ENCODE assay signal across 15 mouse cellular contexts in genomic region chr19:5885838-5886237, GRCm38 (mm10). TPM values are rescaled to one million over a fixed set of nuclear protein-coding genes. Genes with fewer than 3 reads are reported as not detected.
DNase-seq lines count a peak whose midpoint lies in the region; ATAC-seq and TF ChIP-seq lines count a peak whose summit lies in the region.
"Had no signal": no experiment of that assay in that cellular context is flagged by ENCODE, and none has a peak within 500 bp of the region (broad histone marks: within the 10 kb centered on the region; RNA-seq: fewer than 3 reads in every experiment).

No protein-coding gene starts in this region.

- H3K36me3 ChIP-seq in hindbrain, postnatal 0 days (ENCODE audit: insufficient read depth, low read length), result no peaks in the 10 kb centered on the region
- H3K36me3 ChIP-seq in hindbrain, embryonic 12.5 days, result no peaks in the 10 kb centered on the region
- no peaks in the 10 kb centered on the region for H3K36me3 ChIP-seq in midbrain, postnatal 0 days (ENCODE audit: insufficient read depth, low read length)
- H3K36me3 ChIP-seq in midbrain, embryonic 16.5 days (ENCODE audit: control insufficient read depth, insufficient read depth, low read length), result no peaks in the 10 kb centered on the region
- H3K36me3 ChIP-seq: heart, embryonic 15.5 days had no signal

- H3K9me3 ChIP-seq in hindbrain, postnatal 0 days (ENCODE audit: low read length), result no peaks in the 10 kb centered on the region
- no peaks in the 10 kb centered on the region for H3K9me3 ChIP-seq in hindbrain, embryonic 12.5 days (replicated peaks)
- H3K9me3 ChIP-seq in midbrain, postnatal 0 days (ENCODE audit: low read length), result no peaks in the 10 kb centered on the region
- no peaks in the 10 kb centered on the region for H3K9me3 ChIP-seq in midbrain, embryonic 16.5 days (replicated peaks; ENCODE audit: control insufficient read depth, low read length, poor library complexity, severe bottlenecking)
- H3K9me3 ChIP-seq: forebrain, embryonic 12.5 days; heart, embryonic 15.5 days; liver, embryonic 15.5 days had no signal

- peak; percentile 67 for TF ChIP-seq CTCF in hindbrain, postnatal 0 days (IDR thresholded peaks at IDR 0.05; ENCODE audit: low read depth)
- TF ChIP-seq CTCF in midbrain, postnatal 0 days (IDR thresholded peaks at IDR 0.05), result peak; percentile 72

- 67% methylated on average over 4 of the region's 4 CpGs for WGBS in hindbrain, postnatal 0 days
- 62% methylated on average over 4 of the region's 4 CpGs for WGBS in hindbrain, embryonic 12.5 days
- 57% methylated on average over 4 of the region's 4 CpGs for WGBS in midbrain, postnatal 0 days
- WGBS in midbrain, embryonic 16.5 days, result 57% methylated on average over 4 of the region's 4 CpGs

- H3K4me1 ChIP-seq in hindbrain, postnatal 0 days (ENCODE audit: insufficient read depth, low read length), result no peaks in the 10 kb centered on the region
- H3K4me1 ChIP-seq in hindbrain, embryonic 12.5 days, result no peaks in the 10 kb centered on the region
- no peaks in the 10 kb centered on the region for H3K4me1 ChIP-seq in midbrain, postnatal 0 days (ENCODE audit: insufficient read depth, low read length)
- peaks cover 2% of the 10 kb centered on the region; the same call in 1 of the 2 replicates for H3K4me1 ChIP-seq in midbrain, embryonic 16.5 days (ENCODE audit: control insufficient read depth, insufficient read depth, low read length)
- H3K4me1 ChIP-seq: forebrain, embryonic 12.5 days had no signal

- no peaks in the 10 kb centered on the region for H3K27me3 ChIP-seq in hindbrain, postnatal 0 days (ENCODE audit: insufficient read depth, low read length)
- H3K27me3 ChIP-seq in hindbrain, embryonic 12.5 days, result no peaks in the 10 kb centered on the region
- H3K27me3 ChIP-seq in midbrain, postnatal 0 days (ENCODE audit: insufficient read depth, low read length), result no peaks in the 10 kb centered on the region
- no peaks in the 10 kb centered on the region for H3K27me3 ChIP-seq in midbrain, embryonic 16.5 days (ENCODE audit: control insufficient read depth, insufficient read depth, low read depth, low read length)
- H3K27me3 ChIP-seq: forebrain, embryonic 12.5 days; heart, embryonic 15.5 days had no signal

- H3K4me2 ChIP-seq in hindbrain, postnatal 0 days (ENCODE audit: low read depth, low read length), result no peak overlapping the region
- H3K4me2 ChIP-seq in hindbrain, embryonic 12.5 days (replicated peaks), result no peak overlapping the region
- no peak overlapping the region for H3K4me2 ChIP-seq in midbrain, postnatal 0 days (ENCODE audit: low read depth, low read length, poor library complexity, severe bottlenecking)
- H3K4me2 ChIP-seq in midbrain, embryonic 16.5 days (ENCODE audit: low read length), result no peak overlapping the region
- H3K4me2 ChIP-seq: forebrain, embryonic 12.5 days; heart, embryonic 15.5 days; liver, embryonic 15.5 days had no signal

- H3K9ac ChIP-seq in hindbrain, postnatal 0 days (replicated peaks; ENCODE audit: low read length), result no peak overlapping the region
- H3K9ac ChIP-seq in hindbrain, embryonic 12.5 days, result no peak overlapping the region
- no peak overlapping the region for H3K9ac ChIP-seq in midbrain, postnatal 0 days (replicated peaks; ENCODE audit: low read length, poor library complexity, severe bottlenecking)
- H3K9ac ChIP-seq in midbrain, embryonic 16.5 days (ENCODE audit: low read depth, low read length), result no peak overlapping the region
- H3K9ac ChIP-seq: forebrain, embryonic 12.5 days; heart, embryonic 15.5 days; liver, embryonic 15.5 days had no signal

- no peak overlapping the region for H3K27ac ChIP-seq in hindbrain, postnatal 0 days
- H3K27ac ChIP-seq in hindbrain, embryonic 12.5 days, result no peak overlapping the region
- no peak overlapping the region for H3K27ac ChIP-seq in midbrain, postnatal 0 days (ENCODE audit: low read depth, low read length)
- H3K27ac ChIP-seq in midbrain, embryonic 16.5 days (ENCODE audit: low read length), result no peak overlapping the region
- H3K27ac ChIP-seq: heart, embryonic 15.5 days had no signal

- H3K4me3 ChIP-seq in hindbrain, postnatal 0 days (ENCODE audit: low read length), result no peak overlapping the region
- no peak overlapping the region for H3K4me3 ChIP-seq in hindbrain, embryonic 12.5 days
- H3K4me3 ChIP-seq in midbrain, postnatal 0 days (ENCODE audit: low read depth, low read length), result no peak overlapping the region
- H3K4me3 ChIP-seq in midbrain, embryonic 16.5 days (ENCODE audit: low read depth, low read length), result no peak overlapping the region
- H3K4me3 ChIP-seq: forebrain, embryonic 12.5 days; heart, embryonic 15.5 days; liver, embryonic 15.5 days had no signal

- DNase-seq in hindbrain, postnatal 0 days (ENCODE audit: low spot score), result peak; percentile 42
- no peak for DNase-seq in midbrain, postnatal 0 days (ENCODE audit: low spot score)
- peak; percentile 68 for DNase-seq in ZHBTc4 (ENCODE audit: low read depth, low spot score)
- peak; percentile 51 for DNase-seq in retina, postnatal 1 day
- no peak for DNase-seq in right cerebral cortex, adult 18-20 months
- no peak for DNase-seq in thymus, postnatal 36 days
- DNase-seq: cerebellum, adult 11-12 months; kidney, postnatal 4 days; spleen, adult 18-20 months had no signal

- ATAC-seq in hindbrain, postnatal 0 days, result no peak
- ATAC-seq in hindbrain, embryonic 12.5 days (ENCODE audit: low FRiP score), result no peak
- ATAC-seq in midbrain, postnatal 0 days (ENCODE audit: low FRiP score), result no peak
- ATAC-seq in midbrain, embryonic 16.5 days, result no peak
- ATAC-seq: activated CD4-positive, CD25-positive, alpha-beta regulatory T cell, adult 4 months had no signal

RNA-seq across cellular contexts. Expression of gene Tigd3, which starts 8.1 kb away (rescaled TPM):
- total RNA-seq in hindbrain, postnatal 0 days (2014; rRNA removed), result 7.5 and 10.1 TPM in 2 replicates
- polyA plus RNA-seq in hindbrain, postnatal 0 days (2015; fragmentation: Nextera tagmentation; extraction: Ambion mirVana), result 7.1 and 7.5 TPM in 2 replicates
- 11.0 and 11.3 TPM in 2 replicates for polyA plus RNA-seq in hindbrain, embryonic 12.5 days (2016; fragmentation: Nextera tagmentation; extraction: Ambion mirVana)
- total RNA-seq in midbrain, postnatal 0 days (2014; rRNA removed), result 9.0 and 11.4 TPM in 2 replicates
- 10.6 and 10.9 TPM in 2 replicates for polyA plus RNA-seq in midbrain, postnatal 0 days (2015; fragmentation: Nextera tagmentation; extraction: Ambion mirVana)
- polyA plus RNA-seq in midbrain, embryonic 16.5 days (2015; fragmentation: Nextera tagmentation; extraction: Ambion mirVana), result 13.4 and 14.6 TPM in 2 replicates

RNA-seq across cellular contexts. Expression of gene Slc25a45, which starts 8.2 kb away (rescaled TPM):
- total RNA-seq in hindbrain, postnatal 0 days (2014; rRNA removed), result 2.1 and 6.0 TPM in 2 replicates
- 1.8 and 2.8 TPM in 2 replicates for polyA plus RNA-seq in hindbrain, postnatal 0 days (2015; fragmentation: Nextera tagmentation; extraction: Ambion mirVana)
- 2.0 and 2.2 TPM in 2 replicates for polyA plus RNA-seq in hindbrain, embryonic 12.5 days (2016; fragmentation: Nextera tagmentation; extraction: Ambion mirVana)
- 3.7 and 4.8 TPM in 2 replicates for total RNA-seq in midbrain, postnatal 0 days (2014; rRNA removed)
- 2.1 and 2.7 TPM in 2 replicates for polyA plus RNA-seq in midbrain, postnatal 0 days (2015; fragmentation: Nextera tagmentation; extraction: Ambion mirVana)
- 2.0 and 2.2 TPM in 2 replicates for polyA plus RNA-seq in midbrain, embryonic 16.5 days (2015; fragmentation: Nextera tagmentation; extraction: Ambion mirVana)

RNA-seq across cellular contexts. Expression of gene Frmd8, which starts 10.8 kb away (rescaled TPM):
- 19.8 and 43.2 TPM in 2 replicates for total RNA-seq in hindbrain, postnatal 0 days (2014; rRNA removed)
- polyA plus RNA-seq in hindbrain, postnatal 0 days (2015; fragmentation: Nextera tagmentation; extraction: Ambion mirVana), result 12.5 and 13.7 TPM in 2 replicates
- polyA plus RNA-seq in hindbrain, embryonic 12.5 days (2016; fragmentation: Nextera tagmentation; extraction: Ambion mirVana), result 28.7 and 29.9 TPM in 2 replicates
- total RNA-seq in midbrain, postnatal 0 days (2014; rRNA removed), result 11.2 and 19.1 TPM in 2 replicates
- polyA plus RNA-seq in midbrain, postnatal 0 days (2015; fragmentation: Nextera tagmentation; extraction: Ambion mirVana), result 11.2 and 11.7 TPM in 2 replicates
- polyA plus RNA-seq in midbrain, embryonic 16.5 days (2015; fragmentation: Nextera tagmentation; extraction: Ambion mirVana), result 14.7 and 16.5 TPM in 2 replicates

RNA-seq across cellular contexts. Expression of gene Dpf2, which starts 27.0 kb away (rescaled TPM):
- total RNA-seq in hindbrain, postnatal 0 days (2014; rRNA removed), result 61.7 and 77.4 TPM in 2 replicates
- polyA plus RNA-seq in hindbrain, postnatal 0 days (2015; fragmentation: Nextera tagmentation; extraction: Ambion mirVana), result 69.5 and 70.2 TPM in 2 replicates
- polyA plus RNA-seq in hindbrain, embryonic 12.5 days (2016; fragmentation: Nextera tagmentation; extraction: Ambion mirVana), result 161 and 177 TPM in 2 replicates
- total RNA-seq in midbrain, postnatal 0 days (2014; rRNA removed), result 52.9 and 84.7 TPM in 2 replicates
- 57.7 and 61.0 TPM in 2 replicates for polyA plus RNA-seq in midbrain, postnatal 0 days (2015; fragmentation: Nextera tagmentation; extraction: Ambion mirVana)
- 105 and 121 TPM in 2 replicates for polyA plus RNA-seq in midbrain, embryonic 16.5 days (2015; fragmentation: Nextera tagmentation; extraction: Ambion mirVana)

RNA-seq across cellular contexts. Expression of gene Cdc42ep2, which starts 38.8 kb away (rescaled TPM):
- 22.0 and 28.0 TPM in 2 replicates for total RNA-seq in hindbrain, postnatal 0 days (2014; rRNA removed)
- 17.4 and 18.0 TPM in 2 replicates for polyA plus RNA-seq in hindbrain, postnatal 0 days (2015; fragmentation: Nextera tagmentation; extraction: Ambion mirVana)
- polyA plus RNA-seq in hindbrain, embryonic 12.5 days (2016; fragmentation: Nextera tagmentation; extraction: Ambion mirVana), result 5.1 and 6.1 TPM in 2 replicates
- total RNA-seq in midbrain, postnatal 0 days (2014; rRNA removed), result 20.6 and 28.4 TPM in 2 replicates
- 19.2 and 20.9 TPM in 2 replicates for polyA plus RNA-seq in midbrain, postnatal 0 days (2015; fragmentation: Nextera tagmentation; extraction: Ambion mirVana)
- polyA plus RNA-seq in midbrain, embryonic 16.5 days (2015; fragmentation: Nextera tagmentation; extraction: Ambion mirVana), result 16.0 and 20.4 TPM in 2 replicates

Comparison
In these comparisons a context has a peak if more than half of its experiments do, and no peak if none do; other contexts are left out.
1. DNase-seq: peak in hindbrain, postnatal 0 days (single experiment), ZHBTc4 (single experiment) and retina, postnatal 1 day (single experiment); none in midbrain, postnatal 0 days (single experiment), right cerebral cortex, adult 18-20 months (single experiment) and thymus, postnatal 36 days (0 of 2).